Mouse (Mus musculus): ENCODE data around the gene Syp. TPM values are rescaled to one million over a fixed set of nuclear protein-coding genes. Genes with fewer than 3 reads are reported as not detected.
A peak's percentile ranks its signal among the peaks of the same experiment; 100 is the strongest.

Syp gene
- polyA plus RNA-seq, 2 experiments = 0.51 to 2.1 TPM

DNA sequence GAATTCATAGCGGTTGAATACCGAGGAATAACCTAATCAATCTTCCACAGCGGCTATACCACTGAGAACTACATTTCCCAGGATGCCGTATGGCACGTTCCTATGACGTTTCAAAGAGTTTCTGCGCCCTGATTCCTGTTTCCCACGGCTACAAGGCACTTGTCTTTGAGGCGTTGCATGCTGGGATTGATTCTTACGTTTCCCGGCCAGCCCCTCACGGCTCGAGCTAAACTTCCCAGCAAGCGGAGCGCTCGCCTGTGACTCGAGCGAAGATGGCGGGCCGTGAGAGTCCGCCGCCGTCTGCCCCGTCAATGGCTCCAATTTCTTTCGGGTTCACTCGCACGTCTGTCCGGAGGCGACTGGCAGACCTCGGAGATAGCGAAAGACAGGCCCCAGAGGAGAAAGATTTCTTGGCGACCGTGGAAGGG is 58.7 kb downstream of the Syp start, which contains the start of gene Gpkow:
Gpkow (plus strand) TSS at position 178 of the 428 bp plus-strand sequence.
- Histone ChIP-seq H3K4me1 (ENCODE audit: control insufficient read depth, insufficient read depth, low read length) (no peaks in the 10 kb centered on the region), H3K4me3 (replicated peaks; ENCODE audit: low read length) (peak within 1 kb of the TSS; percentile 55), H3K27ac (replicated peaks; ENCODE audit: low read depth, low read length) (0 out of 2 replicates have a peak within 1 kb of the TSS, but pooled peaks have one; percentile 33), H3K9ac (ENCODE audit: low read depth, low read length, severe bottlenecking) (peak within 1 kb of the TSS; percentile 61), H3K36me3 (ENCODE audit: control insufficient read depth, insufficient read depth, low read length) (no peaks in the 10 kb centered on the region), H3K9me3 (ENCODE audit: control insufficient read depth, low read length) (no peaks in the 10 kb centered on the region), H3K27me3 (ENCODE audit: control insufficient read depth, insufficient read depth, low read length) (no peaks in the 10 kb centered on the region), H3K4me2 (replicated peaks; ENCODE audit: low read depth, low read length, severe bottlenecking) (peak within 1 kb of the TSS; percentile 53)
- DNase-seq (ENCODE audit: low spot score) = peak; percentile 92
- no peak for TF ChIP-seq POLR2A (IDR thresholded peaks at IDR 0.05; ENCODE audit: borderline replicate concordance, extremely low read depth, insufficient read depth, insufficient read length)
- 20% methylated on average over 33 of the region's 33 CpGs for WGBS
- ATAC-seq (ENCODE audit: low FRiP score, low read depth) = peak; percentile 98

Other genes with a start within 250 kb of the Syp start
- 0.03 and 0.04 TPM in 2 replicates for gene Foxp3, start 64.8 kb upstream of the Syp start, polyA plus RNA-seq (2012; rRNA removed)
- not detected in 2 replicates for gene Foxp3, start 64.8 kb upstream of the Syp start, polyA plus RNA-seq (2014; fragmentation: Nextera tagmentation; extraction: Ambion mirVana)
- 6.0 and 6.4 TPM in 2 replicates for gene Ppp1r3f, start 64.2 kb upstream of the Syp start, polyA plus RNA-seq (2012; rRNA removed)
- 1.4 and 1.5 TPM in 2 replicates for gene Ppp1r3f, start 64.2 kb upstream of the Syp start, polyA plus RNA-seq (2014; fragmentation: Nextera tagmentation; extraction: Ambion mirVana)
- 23.5 and 26.8 TPM in 2 replicates for gene Ccdc22, start 33.0 kb upstream of the Syp start, polyA plus RNA-seq (2012; rRNA removed)
- gene Ccdc22, start 33.0 kb upstream of the Syp start, polyA plus RNA-seq (2014; fragmentation: Nextera tagmentation; extraction: Ambion mirVana) = 27.1 and 27.2 TPM in 2 replicates
- 0.04 TPM in 1 of 2 replicates, not detected in the other for gene Cacna1f, start 31.4 kb upstream of the Syp start, polyA plus RNA-seq (2012; rRNA removed)
- 0.04 TPM in 2 replicates for gene Cacna1f, start 31.4 kb upstream of the Syp start, polyA plus RNA-seq (2014; fragmentation: Nextera tagmentation; extraction: Ambion mirVana)
- gene Prickle3, start 18.8 kb downstream of the Syp start, polyA plus RNA-seq (2012; rRNA removed) = 23.4 and 27.5 TPM in 2 replicates
- 9.5 and 13.8 TPM in 2 replicates for gene Prickle3, start 18.8 kb downstream of the Syp start, polyA plus RNA-seq (2014; fragmentation: Nextera tagmentation; extraction: Ambion mirVana)
- gene Plp2, start 32.9 kb downstream of the Syp start, polyA plus RNA-seq (2012; rRNA removed) = 196 and 259 TPM in 2 replicates
- gene Plp2, start 32.9 kb downstream of the Syp start, polyA plus RNA-seq (2014; fragmentation: Nextera tagmentation; extraction: Ambion mirVana) = 190 and 201 TPM in 2 replicates
- gene Magix, start 42.8 kb downstream of the Syp start, polyA plus RNA-seq (2012; rRNA removed) = 0.38 and 0.55 TPM in 2 replicates
- 0.73 and 0.87 TPM in 2 replicates for gene Magix, start 42.8 kb downstream of the Syp start, polyA plus RNA-seq (2014; fragmentation: Nextera tagmentation; extraction: Ambion mirVana)
- 20.5 and 28.9 TPM in 2 replicates for gene Gpkow, start 58.7 kb downstream of the Syp start, polyA plus RNA-seq (2012; rRNA removed)
- 37.8 and 43.9 TPM in 2 replicates for gene Gpkow, start 58.7 kb downstream of the Syp start, polyA plus RNA-seq (2014; fragmentation: Nextera tagmentation; extraction: Ambion mirVana)
- 48.6 and 56.5 TPM in 2 replicates for gene Wdr45, start 75.9 kb downstream of the Syp start, polyA plus RNA-seq (2012; rRNA removed)
- gene Wdr45, start 75.9 kb downstream of the Syp start, polyA plus RNA-seq (2014; fragmentation: Nextera tagmentation; extraction: Ambion mirVana) = 20.4 and 25.3 TPM in 2 replicates
- 0.50 and 0.85 TPM in 2 replicates for gene Gm45208, start 83.8 kb downstream of the Syp start, polyA plus RNA-seq (2012; rRNA removed)
- gene Gm45208, start 83.8 kb downstream of the Syp start, polyA plus RNA-seq (2014; fragmentation: Nextera tagmentation; extraction: Ambion mirVana) = 0.43 and 0.48 TPM in 2 replicates
- gene Praf2, start 90.0 kb downstream of the Syp start, polyA plus RNA-seq (2012; rRNA removed) = 83.7 and 91.1 TPM in 2 replicates
- 89.4 and 92.0 TPM in 2 replicates for gene Praf2, start 90.0 kb downstream of the Syp start, polyA plus RNA-seq (2014; fragmentation: Nextera tagmentation; extraction: Ambion mirVana)
- 25.7 and 38.6 TPM in 2 replicates for gene Ccdc120, start 112.4 kb downstream of the Syp start, polyA plus RNA-seq (2012; rRNA removed)
- 14.9 and 16.0 TPM in 2 replicates for gene Ccdc120, start 112.4 kb downstream of the Syp start, polyA plus RNA-seq (2014; fragmentation: Nextera tagmentation; extraction: Ambion mirVana)
- gene Tfe3, start 124.1 kb downstream of the Syp start, polyA plus RNA-seq (2012; rRNA removed) = 24.4 and 25.3 TPM in 2 replicates
- 22.1 and 22.2 TPM in 2 replicates for gene Tfe3, start 124.1 kb downstream of the Syp start, polyA plus RNA-seq (2014; fragmentation: Nextera tagmentation; extraction: Ambion mirVana)
- gene Gripap1, start 151.3 kb downstream of the Syp start, polyA plus RNA-seq (2012; rRNA removed) = 60.2 and 63.0 TPM in 2 replicates
- gene Gripap1, start 151.3 kb downstream of the Syp start, polyA plus RNA-seq (2014; fragmentation: Nextera tagmentation; extraction: Ambion mirVana) = 31.9 and 32.9 TPM in 2 replicates
- gene Kcnd1, start 183.8 kb downstream of the Syp start, polyA plus RNA-seq (2012; rRNA removed) = 4.1 and 5.7 TPM in 2 replicates
- 1.7 and 2.2 TPM in 2 replicates for gene Kcnd1, start 183.8 kb downstream of the Syp start, polyA plus RNA-seq (2014; fragmentation: Nextera tagmentation; extraction: Ambion mirVana)
- 71.3 and 76.3 TPM in 2 replicates for gene Otud5, start 202.9 kb downstream of the Syp start, polyA plus RNA-seq (2012; rRNA removed)
- gene Otud5, start 202.9 kb downstream of the Syp start, polyA plus RNA-seq (2014; fragmentation: Nextera tagmentation; extraction: Ambion mirVana) = 38.3 and 38.7 TPM in 2 replicates
- gene Pim2, start 239.8 kb downstream of the Syp start, polyA plus RNA-seq (2012; rRNA removed) = 9.3 and 11.8 TPM in 2 replicates
- 4.2 and 4.6 TPM in 2 replicates for gene Pim2, start 239.8 kb downstream of the Syp start, polyA plus RNA-seq (2014; fragmentation: Nextera tagmentation; extraction: Ambion mirVana)
- gene Slc35a2, start 245.6 kb downstream of the Syp start, polyA plus RNA-seq (2012; rRNA removed) = 74.0 and 119 TPM in 2 replicates
- gene Slc35a2, start 245.6 kb downstream of the Syp start, polyA plus RNA-seq (2014; fragmentation: Nextera tagmentation; extraction: Ambion mirVana) = 29.1 and 30.0 TPM in 2 replicates